Mouse (Mus musculus) ZHBTc4 (cell line): Measurements from ENCODE around the gene Mpl.

ENCODE experiments used
- DNase-seq: peaks from one replicate; pipeline ENCODE4 v3.0.0-alpha.2; 2011; ENCODE audit warnings: low read depth, low spot score

Mpl gene

DNA sequence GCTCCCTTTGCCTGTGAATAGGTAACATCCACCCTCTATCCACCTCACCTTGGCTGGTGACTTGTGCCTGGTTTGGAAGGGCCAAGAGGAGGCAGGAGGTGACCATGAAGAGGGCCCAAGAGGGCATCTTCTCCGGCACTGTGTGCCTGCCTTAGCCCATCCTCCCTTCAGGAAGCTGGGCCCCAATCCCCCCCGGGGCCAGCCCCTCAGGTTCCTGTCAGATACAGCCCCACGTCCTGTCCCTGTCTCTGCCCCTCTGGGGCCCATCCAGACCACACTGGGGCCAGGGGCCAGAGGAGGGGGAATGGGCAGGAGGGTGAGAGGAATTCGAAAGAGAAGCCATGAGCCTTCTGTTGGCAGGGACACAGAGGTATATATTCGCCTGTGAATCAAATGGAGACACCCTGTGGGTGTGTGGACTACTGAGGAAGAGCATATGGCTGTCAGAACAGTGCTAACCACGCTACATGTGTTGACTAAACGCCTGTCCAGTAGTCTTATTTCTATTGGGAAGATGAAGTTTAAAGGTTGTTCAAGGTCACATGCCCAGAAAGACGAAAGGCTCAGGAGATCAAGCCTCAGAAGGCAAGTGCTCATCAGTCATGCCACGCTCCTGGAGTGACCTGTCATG is at the start of gene Mpl:
TSS of gene Mpl (minus strand) at position 169 of the 631 bp plus-strand sequence.
- DNase-seq = no peak

DNA sequence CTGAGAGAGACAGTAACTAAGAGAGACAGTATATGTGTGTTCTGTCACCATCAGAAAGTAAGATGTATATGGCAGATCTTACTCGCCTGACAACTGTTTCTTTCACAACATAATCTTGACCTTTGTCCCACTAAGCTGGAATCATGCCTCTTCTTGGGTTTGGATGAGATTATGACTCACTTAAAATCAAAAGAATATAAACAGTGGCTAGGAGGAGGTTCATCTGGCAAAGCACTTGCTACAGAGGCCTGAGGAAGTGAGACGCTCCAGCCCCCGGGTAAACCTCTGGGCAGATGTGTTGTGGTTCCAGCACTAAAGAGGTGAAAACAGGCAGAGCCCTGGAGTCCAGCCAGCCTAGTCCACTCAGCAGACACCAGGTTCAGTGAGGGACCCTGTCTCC is 48.2 kb upstream of the Mpl start:
- DNase-seq = no peak

DNA sequence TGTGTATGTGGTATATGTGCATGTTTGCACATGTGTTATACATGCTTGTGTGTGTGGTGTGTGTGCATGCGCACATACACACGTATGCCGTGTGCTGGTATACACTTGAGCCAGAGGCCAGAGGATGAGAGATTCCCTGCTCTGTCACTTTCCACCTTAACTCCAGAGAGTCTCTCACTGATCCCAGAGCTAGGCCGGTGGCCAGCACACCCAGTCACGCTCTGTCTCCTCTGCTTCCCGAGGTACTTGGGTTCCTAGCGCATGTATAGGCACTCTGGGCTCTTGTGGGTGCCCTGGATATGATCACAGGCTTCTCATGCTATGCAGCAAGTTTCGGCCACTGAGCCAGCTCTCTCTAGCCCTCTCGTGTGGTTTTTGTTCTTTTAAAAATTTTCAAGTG is 43.5 kb upstream of the Mpl start:
- DNase-seq = no peak

DNA sequence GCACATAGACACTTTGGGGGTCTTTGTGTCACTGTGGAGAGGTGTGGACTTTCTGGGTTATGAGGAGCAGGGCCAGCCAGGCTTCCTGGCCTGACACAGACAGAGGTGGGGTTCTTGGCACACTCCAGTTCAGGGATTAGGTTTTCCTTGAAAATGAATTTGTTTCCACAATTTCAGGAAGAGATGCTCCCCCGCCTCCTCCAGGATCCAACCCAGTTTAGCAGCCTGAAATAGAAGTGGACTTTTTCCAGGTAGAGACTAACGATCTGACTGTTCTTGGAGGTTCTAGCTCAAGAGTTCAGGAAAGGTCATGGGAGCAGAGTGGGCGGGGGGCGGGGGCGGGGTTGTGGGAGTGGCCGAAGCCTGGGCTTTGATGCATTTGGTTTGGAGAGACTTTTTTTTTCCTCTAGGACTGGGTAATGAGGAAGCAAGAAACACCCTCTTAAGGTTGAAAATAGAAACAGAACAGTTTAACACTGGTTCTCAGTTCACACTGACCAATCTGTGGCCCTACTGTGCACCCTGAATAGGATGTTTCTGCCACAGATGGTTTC is 42.9 kb upstream of the Mpl start:
- peak; percentile 42 for DNase-seq

DNA sequence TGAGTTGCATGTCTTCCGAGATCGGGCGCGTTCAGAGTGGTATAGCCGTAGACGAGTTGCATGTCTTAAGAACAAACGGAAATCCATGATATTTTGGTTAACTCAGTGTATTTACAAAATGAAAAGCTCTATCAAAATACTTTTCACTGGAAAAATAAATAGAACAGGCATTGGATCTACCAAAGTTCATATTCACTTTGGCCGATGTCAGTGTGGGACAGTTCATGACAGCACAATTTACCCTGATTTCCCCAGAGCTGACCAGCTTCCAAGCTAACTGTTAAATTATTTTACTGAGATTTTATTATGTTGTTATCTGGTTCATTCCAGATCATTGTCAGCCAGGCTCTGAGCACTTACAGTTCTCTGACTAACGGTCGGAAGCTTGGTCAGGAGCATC is 33.1 kb upstream of the Mpl start:
- DNase-seq = no peak

DNA sequence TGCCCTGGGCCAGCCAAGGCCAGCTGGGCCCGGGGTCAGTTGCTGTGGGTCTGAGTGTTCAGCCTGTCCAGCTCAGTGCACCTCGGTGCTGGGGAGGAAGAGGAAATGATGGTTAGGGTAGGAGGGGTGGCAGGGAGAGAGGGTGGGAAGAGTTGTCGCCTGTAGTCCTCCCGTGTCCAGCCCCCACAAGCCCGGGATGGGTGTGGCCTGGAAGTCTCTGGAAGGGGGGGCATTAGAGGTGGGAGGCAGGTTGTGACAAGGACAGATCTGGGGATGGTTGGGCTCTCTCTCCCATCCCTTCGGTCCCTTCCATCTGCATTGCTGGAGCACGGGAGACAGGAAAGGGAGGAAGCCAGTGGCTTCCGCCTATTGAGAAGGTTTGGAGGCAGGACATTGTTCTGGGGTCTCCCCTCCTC is 32.4 kb upstream of the Mpl start, which contains the start of gene Tie1:
TSS of gene Tie1 (minus strand) at position 345 of the 416 bp plus-strand sequence.
- DNase-seq = no peak

DNA sequence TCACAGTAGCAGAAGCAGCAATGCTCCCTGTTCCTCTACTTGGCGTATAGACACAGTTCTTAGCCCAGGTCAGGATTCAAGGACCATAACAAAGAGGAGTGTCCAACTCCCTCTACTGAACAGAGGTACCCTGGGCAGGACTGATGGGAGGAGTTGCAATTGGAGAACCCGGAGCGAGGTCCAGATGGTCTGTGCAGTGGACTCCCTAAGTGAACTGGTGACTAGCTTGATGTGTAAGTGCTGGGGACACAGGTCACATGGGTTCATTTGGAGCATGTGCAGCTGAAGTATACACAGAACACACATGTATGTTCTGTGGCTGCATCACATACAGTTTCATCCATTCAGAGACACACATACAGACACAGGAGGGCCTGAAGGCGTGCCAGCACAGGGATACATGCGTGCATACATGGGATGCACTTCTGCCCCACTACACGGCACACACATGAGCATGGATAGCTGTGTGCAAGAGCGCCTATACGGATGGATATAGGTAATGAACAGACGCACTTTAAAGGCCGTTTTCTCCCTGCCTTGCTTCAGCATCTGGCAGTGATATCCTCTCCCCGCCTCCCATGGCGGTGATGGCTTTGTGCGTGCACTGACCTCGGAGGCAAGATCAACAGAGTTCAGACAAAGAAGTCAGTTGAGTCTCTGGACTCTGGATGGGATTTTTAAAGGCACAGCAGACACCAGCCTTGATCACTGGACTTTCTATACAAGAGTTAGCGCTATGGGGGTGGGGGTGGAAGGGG is 19.6 kb upstream of the Mpl start:
- DNase-seq = no peak

DNA sequence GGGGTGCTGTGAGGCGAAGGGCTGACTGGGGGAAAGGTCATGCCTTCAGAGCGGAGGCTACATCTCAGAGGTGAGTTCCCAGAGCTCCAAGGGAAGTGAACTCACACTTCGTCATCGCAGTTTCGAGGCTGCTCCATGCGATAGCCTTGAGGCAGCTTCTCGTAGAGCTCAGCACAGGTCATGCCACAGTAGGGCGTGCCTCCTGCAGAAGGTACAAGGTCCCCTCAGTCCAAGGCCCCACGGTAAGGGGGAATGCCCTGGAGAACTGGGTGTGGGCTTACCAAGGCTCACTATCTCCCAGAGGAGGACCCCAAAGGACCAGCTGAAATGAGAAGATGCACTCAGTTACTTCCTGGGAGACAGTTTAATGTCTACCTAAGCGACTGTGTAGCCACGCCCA is 15.4 kb upstream of the Mpl start:
- DNase-seq = no peak

DNA sequence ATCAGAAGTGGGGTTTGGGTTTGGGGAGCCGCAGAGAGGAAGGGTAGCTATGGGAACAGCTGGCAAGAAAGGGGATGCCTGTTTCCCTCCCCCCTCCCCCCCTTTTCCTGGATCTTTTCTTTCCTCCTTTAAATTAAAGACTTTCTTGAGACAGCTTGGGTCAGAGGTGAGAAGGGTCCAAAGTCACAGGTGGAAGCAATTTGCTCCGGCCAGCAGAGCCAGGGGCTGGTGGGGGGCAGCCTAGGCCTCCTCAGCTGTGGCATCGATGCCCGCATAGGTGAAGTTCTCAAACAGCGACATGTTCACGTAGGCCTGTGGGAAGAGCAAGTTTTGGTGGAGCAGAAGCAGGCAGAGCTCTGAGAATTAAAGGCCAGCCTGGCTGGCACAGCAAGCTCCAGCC is 14.0 kb upstream of the Mpl start:
- DNase-seq = no peak

DNA sequence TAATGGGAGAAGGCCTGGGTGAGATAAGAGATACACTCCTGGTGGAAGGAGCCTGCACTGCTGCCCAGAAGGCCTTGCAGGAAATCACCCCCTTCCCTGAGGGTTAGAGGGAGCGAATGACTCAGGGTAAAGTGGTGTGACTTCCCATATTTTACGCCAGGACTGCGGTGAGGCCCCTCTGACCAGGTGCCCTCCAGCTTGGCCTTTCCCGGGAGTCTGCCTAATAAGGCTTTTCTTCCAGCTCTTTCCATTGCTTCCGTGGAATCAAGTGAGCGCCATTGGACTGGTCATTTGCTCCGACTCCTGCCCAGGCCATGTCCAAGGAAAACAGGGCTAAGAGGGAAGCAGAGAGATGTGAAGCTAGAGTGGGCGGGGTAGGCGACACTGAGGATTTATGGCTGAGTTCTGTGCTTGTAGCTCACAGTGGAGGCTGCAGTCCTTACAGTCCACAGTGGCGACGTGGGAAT is 8.4 kb upstream of the Mpl start:
- no peak for DNase-seq

DNA sequence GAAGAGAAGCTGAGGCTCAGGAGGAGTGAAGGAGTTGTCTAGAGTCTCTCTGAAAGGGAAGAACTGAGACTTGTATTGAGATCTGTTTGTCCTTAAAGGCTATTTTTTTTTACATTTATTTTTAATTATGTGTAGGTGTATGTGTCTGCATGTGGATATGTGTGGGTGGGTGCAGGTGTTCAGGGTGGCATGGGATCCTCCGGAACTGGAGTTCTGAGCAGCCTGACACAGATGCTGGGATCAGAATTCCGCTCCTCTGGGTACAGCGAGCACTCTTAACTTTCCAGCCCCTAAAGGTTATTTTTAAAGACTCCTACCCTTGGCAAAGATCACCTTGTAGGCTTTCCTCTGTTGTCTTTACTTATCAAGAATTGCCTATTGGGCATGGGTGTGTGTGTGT is 7.6 kb upstream of the Mpl start:
- no peak for DNase-seq

DNA sequence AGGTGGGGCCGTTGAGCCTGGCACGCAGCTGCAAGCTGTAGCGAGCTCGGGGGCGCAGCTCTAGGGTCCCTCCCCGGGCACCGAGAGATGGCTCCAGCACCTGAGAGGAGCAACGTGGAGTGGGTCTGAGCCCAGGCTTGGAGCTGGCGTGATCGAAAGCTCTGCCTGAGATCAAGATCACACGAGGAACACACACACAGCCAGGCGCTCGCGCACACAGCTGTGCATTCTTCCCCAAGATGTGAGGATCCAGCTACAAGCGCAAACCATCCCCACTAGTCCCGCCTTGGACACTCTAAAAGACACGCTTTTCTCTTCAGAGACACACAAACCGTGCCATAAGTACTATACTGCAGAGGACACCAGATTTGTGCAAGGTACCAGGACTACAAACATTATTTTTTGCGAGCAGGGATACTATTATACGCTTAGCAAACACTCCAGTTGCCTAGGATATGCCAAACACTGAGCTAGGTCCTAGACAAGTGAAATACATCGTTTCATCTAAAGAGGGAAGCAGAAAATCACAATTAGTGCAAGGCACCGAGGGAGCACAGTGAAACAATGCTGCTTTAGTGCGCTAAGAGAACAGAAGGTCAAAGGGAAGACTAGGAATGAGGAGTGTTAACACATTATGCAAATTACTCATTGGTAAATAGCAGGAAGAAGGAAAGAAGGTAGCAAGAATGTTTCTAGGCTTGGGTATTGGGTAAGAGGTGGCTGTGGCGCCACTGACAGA is 10.7 kb downstream of the Mpl start:
- peak; percentile 27 for DNase-seq

DNA sequence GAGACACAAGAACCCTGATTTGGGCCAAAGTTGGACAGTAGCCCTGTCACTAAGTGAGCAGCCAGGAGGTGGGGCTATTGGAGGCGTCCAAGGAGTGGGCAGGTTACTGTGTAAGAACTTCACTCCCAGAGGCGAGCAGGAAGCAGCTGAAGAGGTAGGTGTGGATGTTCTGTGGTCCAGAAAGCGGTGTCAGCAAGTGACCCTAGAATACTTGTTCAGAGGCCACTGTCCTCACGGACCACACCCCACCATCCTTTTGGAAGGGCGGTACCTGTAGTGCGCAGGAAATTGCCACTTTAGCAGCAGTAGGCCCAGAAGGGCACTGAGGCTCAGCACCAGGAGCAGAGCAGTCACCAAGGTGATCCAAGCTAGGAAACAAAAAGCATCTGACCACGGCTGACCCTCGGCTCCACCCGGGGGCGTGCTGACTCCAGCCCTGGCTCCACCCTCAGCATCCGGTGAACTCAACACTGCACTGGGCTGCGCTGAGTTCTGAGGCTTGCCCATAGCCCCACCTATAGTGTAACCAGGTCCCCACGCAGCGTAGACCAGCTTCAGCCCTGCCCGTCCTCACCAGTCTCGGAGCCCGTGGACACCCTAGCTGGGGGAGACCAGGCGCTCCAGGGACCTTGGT is 11.4 kb downstream of the Mpl start:
- DNase-seq = peak; percentile 69

DNA sequence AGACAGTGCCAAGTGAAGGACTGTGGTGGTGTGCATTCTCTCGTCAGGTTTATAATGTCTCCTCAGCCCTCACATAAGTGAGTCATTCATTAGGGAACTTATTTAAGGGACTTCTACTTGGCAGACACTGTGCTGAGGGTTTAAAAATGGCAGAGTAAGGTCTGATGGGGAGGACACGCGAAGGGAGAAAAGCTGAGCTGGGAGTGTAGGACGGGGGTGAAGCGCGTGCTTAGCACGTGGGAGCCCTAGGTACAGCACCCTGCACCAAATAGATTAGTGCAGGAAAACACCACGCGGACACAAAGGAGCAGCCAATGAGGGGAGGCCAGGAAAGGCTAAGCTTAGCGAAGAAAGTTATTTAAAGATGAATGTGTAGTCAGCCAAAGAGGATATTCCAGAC is 12.2 kb downstream of the Mpl start:
- peak; percentile 34 for DNase-seq

DNA sequence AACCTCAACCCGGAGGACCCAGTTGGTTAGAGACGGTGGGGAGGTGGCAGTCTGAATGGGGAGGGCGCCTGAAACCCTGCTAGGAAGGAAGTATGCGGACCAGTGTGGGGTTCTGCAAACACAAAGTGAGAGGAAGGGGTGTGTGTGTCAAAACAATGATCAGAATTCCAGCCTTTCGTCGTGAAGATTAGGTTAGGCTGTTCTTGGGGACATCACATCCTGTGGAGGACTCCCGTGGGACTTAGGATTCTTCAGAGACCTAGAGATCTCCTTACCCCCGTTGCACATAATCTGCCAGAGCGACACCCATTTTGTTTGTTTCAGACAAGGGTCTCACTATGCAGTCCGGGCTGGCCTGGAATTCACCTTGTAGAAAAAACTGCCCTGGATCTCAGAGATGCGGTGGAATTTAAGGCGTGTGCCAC is 19.5 kb downstream of the Mpl start:
- DNase-seq = peak; percentile 85

DNA sequence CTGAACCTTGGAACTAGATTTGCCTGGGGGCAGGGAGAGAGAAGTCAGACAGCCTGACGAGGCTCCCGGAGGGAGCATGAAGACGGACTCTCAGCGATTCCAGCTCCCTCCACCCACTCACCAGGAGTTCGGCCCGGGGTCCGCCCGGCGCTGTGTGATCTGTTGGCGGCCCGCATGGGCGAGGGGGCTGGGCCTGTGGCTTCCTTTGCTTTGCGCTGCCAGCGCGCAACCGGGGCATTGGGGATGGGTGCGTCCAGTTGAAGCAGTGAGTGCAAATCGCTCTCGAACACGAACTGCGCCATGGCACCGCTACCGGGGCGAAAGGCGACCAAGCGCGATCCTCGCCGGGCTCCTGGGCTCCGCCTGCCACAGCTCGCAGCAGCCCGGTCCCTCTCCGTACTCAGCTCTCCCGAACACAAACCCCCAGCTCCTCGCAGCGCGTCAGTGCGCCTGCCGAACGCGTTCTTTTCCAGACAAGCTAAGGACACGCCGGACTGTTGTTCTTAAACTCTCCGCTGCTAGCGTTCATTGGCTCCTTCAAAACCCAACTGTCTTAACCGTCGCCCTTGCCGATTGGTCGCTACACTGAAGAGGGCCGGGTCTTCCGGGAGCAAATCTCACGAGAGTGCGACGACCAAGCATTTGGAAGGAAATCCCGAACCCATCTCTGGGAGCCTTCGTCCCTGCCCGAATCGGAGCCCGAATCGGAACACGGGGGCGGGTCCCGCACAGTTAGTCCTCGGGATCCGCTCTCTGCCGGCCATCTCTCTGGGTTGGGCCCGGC is 20.3 kb downstream of the Mpl start, which contains the start of gene Cdc20:
TSS of gene Cdc20 (minus strand) at position 533 of the 784 bp plus-strand sequence.
- peak; percentile 99 for DNase-seq

DNA sequence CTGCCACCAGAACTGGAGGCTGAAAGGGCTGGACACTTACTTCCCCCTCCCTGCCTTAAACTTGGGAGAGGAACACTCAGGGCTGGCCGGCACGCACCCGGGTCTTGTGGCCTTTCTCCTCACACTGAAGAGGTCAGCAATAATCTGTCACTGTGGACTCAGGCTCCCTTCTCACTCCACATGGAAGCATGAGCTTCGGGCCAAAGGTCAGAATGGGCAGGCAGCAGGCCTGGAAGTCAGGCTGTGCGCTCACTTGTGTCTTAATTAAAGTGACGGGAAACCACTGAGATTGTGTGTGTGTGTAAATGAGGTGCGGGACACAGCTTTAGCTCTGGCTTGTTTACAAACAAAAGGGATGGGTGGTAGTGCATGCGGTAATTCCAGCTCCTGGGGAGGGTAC is 25.0 kb downstream of the Mpl start:
- no peak for DNase-seq

DNA sequence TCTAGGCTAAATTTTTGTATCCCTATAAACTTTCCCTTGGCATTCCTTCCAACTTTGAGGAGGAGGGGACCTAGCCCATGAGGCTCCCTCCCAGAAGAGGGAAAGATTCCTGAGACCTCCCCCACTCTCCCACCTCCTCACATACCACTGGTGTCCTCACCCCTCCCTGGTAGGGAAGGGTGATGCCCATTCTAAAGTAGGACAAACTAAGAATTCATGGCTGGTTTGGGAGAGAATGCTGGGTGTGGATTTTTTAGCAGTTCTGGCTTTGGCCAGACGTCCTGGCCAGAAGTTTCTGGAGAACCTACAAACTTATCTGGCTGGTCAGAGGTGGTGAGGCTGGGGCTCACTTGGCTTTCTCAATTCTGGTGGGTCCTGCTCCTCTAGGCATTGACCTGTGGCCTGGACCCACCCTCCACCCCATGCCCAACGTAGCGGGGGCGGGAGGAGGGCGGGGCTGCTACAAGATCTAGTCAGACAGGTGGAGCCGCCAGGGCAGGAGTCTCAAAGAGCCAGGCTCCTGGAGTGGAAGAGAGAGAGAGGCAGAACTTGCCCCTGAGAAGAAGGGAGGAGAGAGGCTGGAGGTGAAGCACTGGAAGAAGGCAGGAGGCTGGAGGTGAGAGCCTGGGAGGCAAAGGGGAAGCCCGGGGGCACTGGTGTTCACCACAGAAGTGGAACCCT is 28.0 kb downstream of the Mpl start:
- no peak for DNase-seq

DNA sequence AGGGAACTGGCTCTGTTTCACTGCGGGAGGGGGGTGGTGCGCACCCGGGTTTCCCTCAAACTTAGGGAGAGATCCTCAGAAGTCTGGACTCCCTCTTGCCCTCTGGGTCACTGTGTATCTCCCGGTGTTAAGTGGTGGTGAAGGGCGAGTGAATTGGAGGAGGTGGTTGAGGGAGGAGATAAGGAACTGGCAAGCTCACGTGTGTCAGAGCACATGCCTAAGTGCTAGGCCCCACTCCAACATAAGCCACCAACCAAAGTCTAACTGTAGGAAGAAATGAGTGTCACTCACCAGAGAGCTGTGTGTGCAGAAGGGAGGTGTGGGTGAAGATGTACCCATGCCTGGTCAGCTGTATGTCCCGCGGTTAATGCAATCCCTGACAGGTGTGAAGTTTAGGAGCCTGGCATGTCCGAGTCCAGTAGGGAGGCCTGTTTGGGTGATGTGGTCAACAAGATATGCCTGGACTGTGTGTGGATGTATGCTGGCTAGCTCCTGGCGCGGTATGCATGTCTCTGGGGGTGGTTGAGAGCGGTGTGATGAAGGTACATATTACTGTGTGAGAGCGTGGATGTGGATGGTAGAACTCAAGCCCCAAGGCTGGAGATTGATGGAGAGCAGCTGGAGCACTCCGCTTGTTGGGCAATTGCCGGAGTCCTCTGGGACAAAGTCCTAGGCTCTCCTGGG is 28.6 kb downstream of the Mpl start:
- DNase-seq = no peak
